Mouse (Mus musculus) neural tube, embryonic 13.5 days (tissue): Measurements from ENCODE around the gene Cntn2. TPM values are rescaled to one million over a fixed set of nuclear protein-coding genes. Genes with fewer than 3 reads are reported as not detected.
"Not testable (repeated sequence)": the region's sequence is repeated elsewhere in the genome, so short reads cannot be mapped to it uniquely, and the experiment has no call there.

Experiments used
- ATAC-seq: fragments of 200-750 bp; cut with Nextera tagmentation; 2 replicates; pipeline ENCODE4 v1.8.0; 2017; ENCODE audit warnings: low read depth, mild to moderate bottlenecking, moderate TSS enrichment, moderate library complexity
- H3K27ac ChIP-seq: fragments of 300-500 bp; sonication (generic); replicated peaks from 2 replicates; pipeline ENCODE4 v1.5.1; 2015; ENCODE audit warnings: moderate library complexity, mild to moderate bottlenecking, inconsistent platforms
- H3K27me3 ChIP-seq: fragments of 300-500 bp; sonication (generic); 2 replicates; pipeline ENCODE4 v1.6.1; 2015; ENCODE audit warnings: mild to moderate bottlenecking, inconsistent platforms
- H3K36me3 ChIP-seq: fragments of 300-500 bp; sonication (generic); 2 replicates; pipeline ENCODE4 v1.6.1; 2015; ENCODE audit warnings: mild to moderate bottlenecking, inconsistent platforms
- H3K4me1 ChIP-seq: fragments of 300-500 bp; sonication (generic); replicated peaks from 2 replicates; pipeline ENCODE4 v1.6.1; 2015; ENCODE audit warnings: inconsistent platforms
- H3K4me2 ChIP-seq: fragments of 300-500 bp; sonication (generic); 2 replicates; pipeline ENCODE4 v1.6.1; 2015; ENCODE audit warnings: inconsistent platforms, mild to moderate bottlenecking, moderate library complexity
- H3K4me3 ChIP-seq: fragments of 300-500 bp; sonication (generic); 2 replicates; pipeline ENCODE4 v1.5.1; 2015; ENCODE audit warnings: mild to moderate bottlenecking, inconsistent platforms
- H3K9ac ChIP-seq: fragments of 300-500 bp; sonication (generic); 2 replicates; pipeline ENCODE4 v1.6.1; 2015; ENCODE audit warnings: moderate library complexity, mild to moderate bottlenecking, inconsistent platforms
- H3K9me3 ChIP-seq: fragments of 300-500 bp; sonication (generic); 2 replicates; pipeline ENCODE4 v1.6.1; 2016; ENCODE audit warnings: inconsistent platforms
- whole genome bisulfite sequencing: fragments of 180-500 bp; shearing (Covaris S2); methylation state at CpG from one replicate; pipeline ENCODE4 v1.1.7; 2015; 5-methylcytosine and 5-hydroxymethylcytosine counted together
- polyA plus RNA-seq: library from polyadenylated mRNA; unstranded; fragments of >200 nt; fragmentation: Nextera tagmentation; extraction: Ambion mirVana; gene quantifications from 2 replicates; pipeline ENCODE4 v1.2.1, GENCODE M21; 2015

Gene Cntn2
- polyA plus RNA-seq, 1 experiment from 2014 or later, result 102 TPM

DNA sequence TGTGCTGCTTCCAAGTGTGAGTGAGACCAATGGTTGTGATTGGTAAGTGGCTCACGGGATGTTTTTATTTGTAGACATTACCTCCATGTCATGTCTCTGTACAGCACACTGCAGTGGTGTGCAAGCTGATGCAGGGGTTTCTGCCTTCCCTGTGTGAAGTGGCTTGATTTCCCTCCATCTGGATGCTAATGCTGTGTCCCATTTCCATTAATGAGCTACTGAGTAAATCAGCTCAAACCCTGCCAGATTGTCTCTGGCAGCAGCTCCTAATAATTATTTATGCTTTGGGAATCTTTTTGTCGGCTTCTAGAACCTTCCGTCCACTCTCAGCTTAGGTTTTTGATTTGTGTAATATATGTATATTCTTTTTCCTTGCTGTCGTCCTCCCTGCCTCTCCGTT lies 37.9 kb downstream of the Cntn2 start:
- no peak for ATAC-seq
- Histone ChIP-seq H3K27ac (no peak overlapping the region; the same call in 1 of the 2 replicates), H3K4me3 (no peak overlapping the region), H3K4me1 (peaks cover 5% of the 10 kb centered on the region; the same call in 1 of the 2 replicates), H3K36me3 (peaks cover 78% of the 10 kb centered on the region), H3K9me3 (no peaks in the 10 kb centered on the region), H3K9ac (no peak overlapping the region), H3K4me2 (no peak overlapping the region), H3K27me3 (no peaks in the 10 kb centered on the region)
- 80% methylated on average over 5 of the region's 5 CpGs for WGBS

DNA sequence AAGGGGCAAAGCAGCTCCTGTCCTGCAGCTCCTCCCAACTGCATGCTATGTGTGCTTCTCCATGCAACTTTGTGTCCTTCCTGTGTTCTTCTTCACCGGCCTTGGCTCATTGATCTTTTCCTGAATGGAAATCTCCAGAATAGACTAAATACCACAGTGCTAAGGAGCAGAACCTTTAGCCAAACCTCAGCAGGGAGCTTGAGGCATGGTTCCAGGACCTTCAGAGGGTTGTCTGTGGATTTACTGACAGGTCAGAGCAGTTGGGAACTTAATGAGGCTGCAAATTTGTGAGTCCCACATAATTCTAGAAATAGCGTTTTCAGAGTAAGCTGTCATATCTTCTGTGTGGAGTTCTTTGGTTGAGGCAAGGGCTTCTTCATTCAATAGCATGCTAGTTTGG lies 42.5 kb downstream of the Cntn2 start:
- ATAC-seq, result no peak
- no peaks in the 10 kb centered on the region for H3K9me3 ChIP-seq
- H3K4me2 ChIP-seq, result no peak overlapping the region
- no peak overlapping the region for H3K4me3 ChIP-seq
- no peak overlapping the region for H3K9ac ChIP-seq
- H3K4me1 ChIP-seq, result no peaks in the 10 kb centered on the region
- H3K36me3 ChIP-seq, result peaks cover 92% of the 10 kb centered on the region
- no peaks in the 10 kb centered on the region for H3K27me3 ChIP-seq
- WGBS, result 85% methylated on average over 2 of the region's 2 CpGs
- no peak overlapping the region for H3K27ac ChIP-seq

DNA sequence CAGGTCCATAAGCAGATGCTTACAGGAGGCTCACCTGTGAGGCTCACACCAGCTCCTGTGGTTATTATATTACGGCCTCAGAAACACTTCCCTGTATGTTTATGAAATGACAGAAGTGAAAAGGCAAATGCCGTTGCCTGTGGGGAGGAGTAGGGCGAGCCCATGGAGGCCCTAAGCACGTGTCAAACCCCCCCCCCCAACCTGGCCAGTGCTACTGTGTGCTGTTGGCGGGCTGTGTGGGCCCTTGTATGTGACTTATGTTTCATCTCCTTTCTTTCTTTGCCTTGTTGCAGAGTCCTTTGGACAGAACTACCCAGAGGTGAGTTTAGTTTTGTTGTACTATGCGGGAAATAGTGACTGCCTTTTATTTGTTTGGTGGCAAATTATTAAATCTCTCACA lies 59.3 kb downstream of the Cntn2 start:
- 93% methylated on average over 6 of the region's 6 CpGs for WGBS
- Histone ChIP-seq H3K4me1 (peaks cover 16% of the 10 kb centered on the region), H3K4me2 (no peak overlapping the region), H3K36me3 (peaks cover 22% of the 10 kb centered on the region), H3K9me3 (no peaks in the 10 kb centered on the region), H3K9ac (no peak overlapping the region), H3K4me3 (no peak overlapping the region), H3K27me3 (no peaks in the 10 kb centered on the region), H3K27ac (no peak overlapping the region)
- ATAC-seq, result no peak

DNA sequence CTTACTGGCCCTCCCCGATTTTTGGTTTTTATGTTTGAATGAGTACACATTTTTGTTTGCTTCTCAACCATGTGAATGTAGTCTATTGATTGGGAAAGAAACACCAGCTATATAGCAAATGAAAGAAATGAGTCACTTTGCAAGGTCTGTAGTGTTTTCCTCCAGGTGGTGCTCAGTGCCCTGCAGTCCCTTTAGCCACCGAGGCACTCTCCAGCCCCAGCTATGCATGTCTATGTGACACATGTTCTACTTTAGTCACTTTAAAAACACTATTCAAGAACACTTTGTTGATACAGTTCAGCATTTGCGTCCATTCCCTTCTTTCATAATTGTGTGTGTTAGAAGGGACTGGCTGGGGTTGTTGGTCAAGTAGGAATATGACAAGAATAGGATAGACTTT lies 59.8 kb downstream of the Cntn2 start:
- ATAC-seq, result no peak
- H3K4me3 ChIP-seq, result no peak overlapping the region
- WGBS, result 89% methylated on average over 3 of the region's 3 CpGs
- H3K36me3 ChIP-seq, result peaks cover 17% of the 10 kb centered on the region
- no peaks in the 10 kb centered on the region for H3K9me3 ChIP-seq
- H3K4me2 ChIP-seq, result no peak overlapping the region
- H3K27me3 ChIP-seq, result no peaks in the 10 kb centered on the region
- no peak overlapping the region for H3K27ac ChIP-seq
- H3K9ac ChIP-seq, result no peak overlapping the region
- H3K4me1 ChIP-seq, result peaks cover 21% of the 10 kb centered on the region

DNA sequence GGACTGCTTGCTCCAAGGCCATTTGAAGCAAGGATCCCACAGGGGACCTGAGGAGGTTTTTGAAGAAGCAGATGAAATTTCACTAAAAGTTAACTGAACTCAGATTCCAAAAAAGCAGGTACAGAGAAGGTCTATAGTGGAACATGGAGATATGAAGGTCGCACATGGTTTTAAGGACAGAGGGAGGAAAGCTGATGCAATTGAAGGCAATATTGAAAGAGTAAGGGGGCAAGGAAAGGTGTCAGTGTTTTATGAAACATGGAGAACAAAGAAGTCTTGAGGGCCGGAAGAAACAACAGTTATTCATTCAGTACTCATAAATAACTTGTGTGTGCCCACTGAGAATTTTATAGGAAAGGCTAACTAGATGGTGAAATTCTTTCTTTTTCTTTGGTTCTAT lies 61.4 kb downstream of the Cntn2 start:
- H3K9me3 ChIP-seq, result no peaks in the 10 kb centered on the region
- 88% methylated on average over 2 of the region's 2 CpGs for WGBS
- no peak for ATAC-seq
- no peak overlapping the region for H3K4me3 ChIP-seq
- no peak overlapping the region for H3K4me2 ChIP-seq
- peaks cover 7% of the 10 kb centered on the region; the same call in 1 of the 2 replicates for H3K36me3 ChIP-seq
- H3K4me1 ChIP-seq, result peaks cover 27% of the 10 kb centered on the region
- H3K9ac ChIP-seq, result no peak overlapping the region
- no peaks in the 10 kb centered on the region for H3K27me3 ChIP-seq
- no peak overlapping the region for H3K27ac ChIP-seq

DNA sequence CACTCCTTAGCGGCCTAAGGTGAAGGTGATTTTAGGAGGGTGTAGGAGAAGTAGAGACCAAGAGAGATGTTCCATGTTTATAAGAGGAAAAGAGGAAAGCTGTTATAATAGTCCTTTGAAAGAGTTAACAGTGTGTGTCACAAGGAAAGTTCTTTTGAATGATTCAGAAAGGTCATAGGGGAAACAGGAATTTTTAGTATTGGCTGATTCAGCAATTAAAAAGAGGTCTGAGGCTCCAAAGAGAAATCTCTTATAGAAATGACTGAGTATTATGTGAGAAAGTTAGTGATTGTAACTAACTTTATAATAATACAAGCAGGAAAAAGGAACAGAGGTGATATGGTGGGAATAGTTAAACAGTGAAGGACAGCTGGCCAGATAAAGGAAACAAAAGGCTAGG lies 63.6 kb downstream of the Cntn2 start:
- Histone ChIP-seq H3K4me2 (no peak overlapping the region), H3K27ac (no peak overlapping the region), H3K36me3 (no peaks in the 10 kb centered on the region), H3K9me3 (no peaks in the 10 kb centered on the region), H3K9ac (no peak overlapping the region), H3K4me1 (peaks cover 39% of the 10 kb centered on the region), H3K27me3 (no peaks in the 10 kb centered on the region), H3K4me3 (no peak overlapping the region)
- ATAC-seq, result no peak
- 84% methylated on average over 1 of the region's 1 CpGs for WGBS

DNA sequence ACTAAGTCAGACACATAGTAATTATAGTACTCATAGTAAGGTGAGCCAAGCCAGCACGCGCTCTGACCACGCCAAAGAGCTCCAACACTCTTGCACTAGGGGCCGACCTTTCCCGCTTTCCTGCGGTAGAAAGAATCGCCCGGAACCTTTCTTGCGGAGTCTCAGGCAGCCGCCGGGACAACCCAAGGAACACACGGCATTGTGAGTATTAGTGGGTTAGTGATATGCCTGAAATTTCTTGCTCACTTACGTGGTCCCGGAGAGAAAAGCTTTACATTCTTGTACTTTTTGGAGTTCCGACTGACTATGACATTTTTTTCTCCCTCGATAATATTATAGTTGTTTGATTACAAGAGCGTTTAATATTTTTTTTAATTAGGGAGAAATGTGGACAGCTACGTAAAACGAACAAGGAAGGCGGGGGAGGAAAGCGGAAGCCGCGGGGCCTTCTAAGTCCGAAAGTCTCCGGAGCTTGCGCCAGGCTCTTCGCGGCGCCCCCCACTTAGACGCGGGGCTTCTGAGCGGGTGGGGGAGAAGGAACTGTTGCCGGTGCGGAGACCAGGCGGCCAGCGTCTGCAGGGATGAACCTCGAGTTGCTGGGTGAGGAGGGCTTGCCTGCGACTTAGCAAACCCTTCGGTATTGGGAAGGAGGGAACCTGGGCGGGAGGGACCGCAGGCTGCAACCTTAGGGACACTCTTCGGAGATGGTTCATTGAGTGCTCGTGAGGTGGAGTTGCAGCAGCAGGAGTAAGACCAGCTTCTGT lies 65.9 kb downstream of the Cntn2 start, which contains the start of gene Rbbp5:
Rbbp5 (plus strand) TSS at position 438 of the 764 bp plus-strand sequence.
- Histone ChIP-seq H3K4me1 (peaks cover 39% of the 10 kb centered on the region), H3K27ac (peak within 1 kb of the TSS; percentile 70), H3K4me2 (peak within 1 kb of the TSS; percentile 82), H3K36me3 (no peaks in the 10 kb centered on the region), H3K4me3 (peak within 1 kb of the TSS; percentile 55), H3K9me3 (no peaks in the 10 kb centered on the region), H3K27me3 (no peaks in the 10 kb centered on the region), H3K9ac (peak within 1 kb of the TSS; percentile 76)
- peak; percentile 91 for ATAC-seq
- under 1% methylated on average over 43 of the region's 43 CpGs for WGBS

DNA sequence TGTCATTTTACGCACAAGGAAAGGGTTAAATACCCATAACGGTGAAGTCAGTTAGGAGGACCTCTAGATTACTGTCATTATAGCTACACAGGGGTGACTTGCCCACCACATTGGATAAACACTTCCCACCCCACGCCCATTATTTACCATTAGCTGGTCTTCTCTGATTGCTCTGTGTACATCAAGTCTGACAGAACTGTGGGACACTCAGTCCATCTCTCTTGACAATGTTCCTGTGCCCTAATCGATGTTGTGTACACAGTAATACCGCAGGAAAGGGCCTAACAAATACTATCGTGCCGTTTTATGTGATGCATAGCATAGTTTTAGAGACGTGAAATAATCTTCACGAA lies 66.5 kb downstream of the Cntn2 start:
- peak overlapping the region; percentile 82 for H3K4me2 ChIP-seq
- H3K36me3 ChIP-seq, result no peaks in the 10 kb centered on the region
- peaks cover 39% of the 10 kb centered on the region for H3K4me1 ChIP-seq
- peak overlapping the region; percentile 70 for H3K27ac ChIP-seq
- H3K9me3 ChIP-seq, result no peaks in the 10 kb centered on the region
- peak; percentile 62 for ATAC-seq
- peak overlapping the region; percentile 55 for H3K4me3 ChIP-seq
- peak overlapping the region; percentile 76 for H3K9ac ChIP-seq
- H3K27me3 ChIP-seq, result no peaks in the 10 kb centered on the region
- WGBS, result 5% methylated on average over 9 of the region's 9 CpGs

DNA sequence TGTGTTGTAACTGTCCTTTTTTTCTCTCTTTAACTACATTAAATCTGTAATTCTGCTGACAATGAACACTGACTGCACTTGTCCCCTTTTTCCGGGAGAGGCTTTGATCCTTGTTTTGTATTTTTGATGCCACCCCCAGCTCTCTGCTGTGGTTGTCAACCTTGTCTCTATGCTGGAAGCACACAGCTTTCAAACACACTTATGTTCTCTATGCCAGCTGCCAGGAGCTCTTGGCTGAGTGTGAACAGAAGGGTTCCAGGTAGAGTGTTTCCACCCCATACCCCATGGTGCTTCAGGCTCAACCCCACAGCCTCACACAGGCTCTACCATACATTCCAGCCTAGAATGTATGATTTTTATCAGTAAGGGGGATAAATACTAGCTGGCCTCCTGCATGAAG lies 68.6 kb downstream of the Cntn2 start:
- Histone ChIP-seq H3K4me3 (no peak overlapping the region), H3K27ac (no peak overlapping the region), H3K36me3 (no peaks in the 10 kb centered on the region), H3K27me3 (no peaks in the 10 kb centered on the region), H3K4me1 (peaks cover 30% of the 10 kb centered on the region), H3K4me2 (no peak overlapping the region), H3K9ac (no peak overlapping the region), H3K9me3 (no peaks in the 10 kb centered on the region)
- ATAC-seq, result no peak
- WGBS, result 93% methylated on average over 1 of the region's 1 CpGs

DNA sequence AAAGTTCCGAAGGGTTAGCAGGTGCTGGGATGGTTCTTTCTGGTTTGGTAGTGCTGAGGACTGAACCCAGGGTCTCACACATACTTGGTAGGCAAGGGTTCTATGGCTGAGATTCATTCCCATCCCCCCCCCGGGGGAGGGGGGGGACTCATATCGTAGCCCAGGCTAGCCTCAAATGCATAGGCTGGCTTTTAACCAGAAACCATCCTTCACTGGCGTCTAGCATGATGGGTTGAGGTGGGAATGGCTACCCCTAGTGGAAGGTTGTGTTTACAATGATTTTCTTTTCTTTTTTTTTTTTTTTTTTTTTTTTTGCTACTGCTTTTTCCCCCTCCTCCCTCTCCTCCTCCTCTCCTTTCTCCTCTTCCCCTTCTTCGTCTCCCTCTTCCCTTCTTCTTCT lies 70.5 kb downstream of the Cntn2 start:
- 63% methylated on average over 5 of the region's 5 CpGs for WGBS
- Histone ChIP-seq H3K27ac (no peak overlapping the region), H3K4me1 (peaks cover 12% of the 10 kb centered on the region), H3K27me3 (no peaks in the 10 kb centered on the region), H3K4me3 (no peak overlapping the region), H3K9me3 (no peaks in the 10 kb centered on the region), H3K9ac (no peak overlapping the region), H3K36me3 (no peaks in the 10 kb centered on the region), H3K4me2 (no peak overlapping the region)
- no peak for ATAC-seq

DNA sequence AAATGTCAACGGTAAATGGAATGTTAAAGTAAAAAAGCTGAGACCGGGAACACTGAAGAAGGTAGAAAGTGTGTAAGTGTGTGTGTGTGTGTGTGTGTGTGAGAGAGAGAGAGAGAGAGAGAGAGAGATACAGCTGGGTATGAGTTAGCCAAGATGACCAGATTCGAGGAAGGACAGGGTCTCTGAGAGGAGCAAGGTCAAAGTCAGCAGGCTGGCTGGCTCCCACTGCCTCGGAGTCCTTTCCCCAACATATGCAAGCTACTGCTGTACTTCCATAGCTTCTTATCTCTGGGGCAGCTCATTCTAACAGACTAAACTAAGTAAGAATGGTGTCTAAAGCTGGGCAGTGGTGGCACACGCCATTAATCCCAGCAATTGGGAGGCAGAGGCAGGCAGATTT lies 71.6 kb downstream of the Cntn2 start:
- Histone ChIP-seq H3K4me1 (peaks cover 12% of the 10 kb centered on the region), H3K9ac (no peak overlapping the region), H3K27ac (no peak overlapping the region), H3K4me2 (no peak overlapping the region), H3K36me3 (peaks cover 7% of the 10 kb centered on the region), H3K27me3 (no peaks in the 10 kb centered on the region), H3K9me3 (no peaks in the 10 kb centered on the region), H3K4me3 (no peak overlapping the region)
- ATAC-seq, result no peak
- 96% methylated on average over 5 of the region's 5 CpGs for WGBS

DNA sequence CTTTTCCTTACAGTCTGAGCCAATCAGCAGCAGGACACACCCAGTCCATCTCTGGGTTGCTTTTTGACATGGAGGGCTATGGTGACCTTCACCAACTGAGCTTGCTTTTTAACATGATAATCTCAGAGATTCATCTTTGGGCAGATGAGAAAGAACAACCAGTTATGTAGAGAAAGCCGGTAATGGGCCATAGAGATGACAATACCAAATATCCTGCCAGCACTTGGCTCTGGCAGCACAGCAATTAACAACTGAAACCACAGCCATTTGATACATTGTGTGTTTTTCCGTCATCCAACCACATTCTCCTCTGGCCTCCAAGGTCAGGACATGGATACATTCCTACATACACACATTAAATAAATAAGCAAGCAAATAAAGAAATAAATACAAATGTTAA lies 72.0 kb downstream of the Cntn2 start:
- Histone ChIP-seq H3K4me1 (peaks cover 7% of the 10 kb centered on the region), H3K4me2 (no peak overlapping the region), H3K4me3 (no peak overlapping the region), H3K27ac (no peak overlapping the region), H3K36me3 (peaks cover 10% of the 10 kb centered on the region), H3K9me3 (no peaks in the 10 kb centered on the region), H3K27me3 (no peaks in the 10 kb centered on the region), H3K9ac (no peak overlapping the region)
- no peak for ATAC-seq
- 95% methylated on average over 2 of the region's 2 CpGs for WGBS

DNA sequence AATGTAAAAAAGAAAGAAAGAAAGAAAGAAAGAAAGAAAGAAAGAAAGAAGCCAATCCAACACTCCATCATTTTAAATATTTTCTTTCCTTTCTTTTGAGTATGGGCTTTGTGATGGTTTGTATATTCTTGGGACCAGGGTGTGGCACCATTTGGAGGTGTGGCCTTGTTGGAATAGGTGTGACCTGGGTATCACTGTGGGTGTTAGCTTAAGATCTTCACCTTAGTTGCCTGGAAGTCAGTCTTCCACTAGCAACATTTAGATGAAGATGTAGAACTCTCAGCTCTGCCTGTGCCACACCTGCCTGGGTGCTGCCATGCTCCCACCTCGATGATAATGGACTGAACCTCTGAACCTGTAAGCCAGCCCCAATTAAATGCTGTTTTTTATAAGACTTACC lies 73.0 kb downstream of the Cntn2 start:
- not testable (repeated sequence) for H3K4me3 ChIP-seq, H3K27ac ChIP-seq, H3K9ac ChIP-seq, H3K4me1 ChIP-seq, H3K9me3 ChIP-seq, ATAC-seq, H3K4me2 ChIP-seq, H3K27me3 ChIP-seq
- WGBS, result 94% methylated on average over 1 of the region's 1 CpGs
- peaks cover 19% of the 10 kb centered on the region for H3K36me3 ChIP-seq
